Mouse (Mus musculus) heart, postnatal 4 days (tissue): ENCODE data around the gene Gm10073. TPM values are rescaled to one million over a fixed set of nuclear protein-coding genes. Genes with fewer than 3 reads are reported as not detected.
"Not testable (repeated sequence)": the region's sequence is repeated elsewhere in the genome, so short reads cannot be mapped to it uniquely, and the experiment has no call there.

Experiments
- DNase-seq: peaks from one replicate; pipeline ENCODE4 v3.0.0; 2021
- total RNA-seq, 2 experiments: library from RNA; stranded (reverse); gene quantifications; 2 replicates each; pipeline ENCODE4 v1.2.3; 2021

Gene Gm10073
- total RNA-seq, 2 experiments from 2014 or later: 125 to 128 TPM

DNA sequence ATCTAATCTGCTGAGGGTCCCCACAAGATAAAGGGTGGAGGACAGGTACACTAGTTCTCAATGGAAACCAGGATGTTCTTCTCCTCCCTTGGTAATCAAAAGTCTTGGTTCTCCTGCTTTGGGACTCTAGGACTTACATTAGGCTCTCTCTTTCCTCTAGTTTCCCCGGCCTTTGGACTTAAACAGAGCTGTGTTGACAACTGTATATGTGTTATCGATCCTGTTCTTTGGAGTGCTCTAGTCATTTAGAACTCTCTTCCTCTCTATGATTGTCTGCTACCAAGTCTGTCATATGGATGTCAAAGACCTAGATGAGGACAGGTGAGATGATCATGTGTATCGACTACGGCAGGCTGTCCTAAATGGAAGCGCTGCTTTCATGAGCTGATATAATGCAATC is 23.8 kb upstream of the Gm10073 start:
- DNase-seq: no peak

DNA sequence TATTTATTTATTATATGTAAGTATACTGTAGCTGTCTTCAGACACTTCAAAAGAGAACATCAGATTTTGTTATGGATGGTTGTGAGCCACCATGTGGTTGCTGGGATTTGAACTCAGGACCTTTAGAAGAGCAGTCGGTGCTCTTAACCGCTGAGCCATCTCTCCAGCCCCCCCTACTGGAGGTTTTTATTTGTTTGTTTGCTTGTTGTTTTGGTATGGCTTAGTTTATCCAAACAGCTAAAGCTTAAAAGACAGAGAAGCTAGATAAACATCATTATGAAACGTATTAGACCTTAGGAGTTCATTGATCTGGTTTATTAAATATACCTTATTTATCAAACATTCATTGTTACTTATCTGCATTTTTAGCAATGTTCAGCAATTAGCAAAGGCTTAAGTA is 22.4 kb upstream of the Gm10073 start:
- not testable (repeated sequence) for DNase-seq

DNA sequence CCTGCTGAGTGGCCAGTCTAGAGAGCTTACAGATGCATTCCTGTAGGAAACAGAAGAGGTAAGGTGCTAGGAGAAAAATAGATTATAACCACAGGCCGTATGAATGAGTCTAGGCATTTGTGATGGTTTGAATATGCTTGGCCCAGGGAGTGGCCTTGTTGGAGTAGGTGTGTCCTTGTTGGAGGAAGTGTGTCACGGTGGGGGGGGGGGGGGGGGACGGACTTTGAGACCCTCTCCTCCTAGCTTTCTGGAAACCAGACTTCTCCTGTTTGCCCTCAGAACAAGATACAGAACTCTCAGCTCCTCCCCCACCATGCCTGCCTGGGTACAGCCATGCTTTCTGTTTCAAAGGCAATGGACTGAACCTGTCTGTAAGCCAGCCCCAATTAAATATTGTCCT is 19.2 kb upstream of the Gm10073 start:
- no peak for DNase-seq

DNA sequence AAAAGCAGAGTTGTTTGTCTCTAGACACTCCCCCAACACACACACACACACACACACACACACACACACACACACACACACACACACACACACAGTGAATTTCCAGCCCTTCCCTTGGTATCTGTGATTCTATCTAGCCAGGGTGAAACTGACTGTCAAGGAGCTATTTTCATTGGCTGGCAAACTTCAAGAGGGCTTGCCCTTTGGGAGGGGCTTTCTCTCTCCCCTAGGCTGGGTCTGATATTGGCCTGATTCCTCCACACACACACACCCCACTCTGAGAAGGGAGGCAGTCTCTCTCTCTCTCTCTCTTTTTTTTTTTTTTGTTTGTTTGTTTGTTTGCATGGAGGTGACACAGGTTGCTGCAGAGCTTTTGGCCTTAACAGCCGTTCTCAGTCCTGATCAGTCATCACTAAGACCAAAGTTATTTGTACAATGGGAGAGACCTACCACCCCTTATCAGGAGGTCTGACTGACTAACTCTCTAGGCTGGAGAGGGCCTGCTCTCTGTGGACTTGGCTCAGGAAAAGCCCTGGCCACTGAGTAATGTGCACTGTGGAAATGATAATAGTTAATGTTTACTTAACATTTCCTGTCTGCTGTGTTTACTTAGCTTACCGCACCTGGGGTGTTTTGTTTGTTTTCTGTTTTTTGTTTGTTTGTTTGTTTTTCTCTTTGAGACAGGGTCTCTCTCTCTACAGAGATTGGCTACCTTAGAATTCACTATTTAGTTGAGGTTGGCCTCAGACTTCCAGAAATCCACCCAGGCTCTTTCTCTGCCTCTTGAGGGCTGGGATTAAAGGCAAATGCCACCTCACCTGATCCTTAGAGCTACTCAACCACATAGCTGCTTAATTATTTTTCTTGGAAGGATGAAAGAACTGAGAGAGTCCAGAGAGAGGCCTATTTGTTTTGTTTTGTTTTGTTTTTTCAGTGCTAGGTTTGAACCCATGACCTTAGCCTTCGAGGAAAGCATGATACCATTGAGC is 15.5 kb upstream of the Gm10073 start:
- no peak for DNase-seq

DNA sequence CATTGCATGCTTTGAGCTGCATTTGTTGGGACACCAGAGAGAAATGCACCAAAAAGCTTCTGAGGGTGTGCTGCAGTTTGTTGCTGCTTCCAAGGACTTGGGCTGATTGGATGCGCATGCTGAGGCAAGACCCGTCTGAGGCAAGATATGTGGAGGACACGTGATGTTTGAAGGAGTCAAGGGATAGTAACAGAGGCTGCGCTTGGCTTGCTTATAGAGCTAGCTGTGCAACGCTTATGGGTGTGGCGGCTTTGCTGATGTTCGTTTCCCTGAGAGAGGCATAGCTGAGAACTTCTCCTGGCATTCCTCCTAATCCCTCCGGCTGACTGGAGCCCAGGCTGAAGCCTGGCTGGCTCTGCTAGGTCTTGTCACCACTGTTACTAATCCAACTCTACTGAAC is 13.6 kb upstream of the Gm10073 start:
- no peak for DNase-seq

DNA sequence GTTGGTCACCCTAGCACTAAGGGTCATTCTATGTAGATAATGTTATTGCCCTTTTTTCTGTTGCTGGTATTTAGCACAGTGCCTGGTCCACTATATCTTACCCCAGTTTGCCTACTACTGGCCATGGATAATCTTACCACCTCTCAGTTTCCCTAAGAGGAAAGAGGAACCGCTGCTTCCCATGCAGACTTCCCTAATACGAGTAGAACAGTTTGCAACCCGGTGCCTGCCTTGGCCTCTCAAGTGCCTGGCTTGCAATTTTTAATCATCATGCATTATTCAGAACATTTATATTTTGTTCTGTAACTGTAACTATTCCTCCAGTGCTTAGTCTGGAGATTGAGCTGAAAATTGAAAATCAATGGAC is 12.4 kb upstream of the Gm10073 start:
- no peak for DNase-seq

DNA sequence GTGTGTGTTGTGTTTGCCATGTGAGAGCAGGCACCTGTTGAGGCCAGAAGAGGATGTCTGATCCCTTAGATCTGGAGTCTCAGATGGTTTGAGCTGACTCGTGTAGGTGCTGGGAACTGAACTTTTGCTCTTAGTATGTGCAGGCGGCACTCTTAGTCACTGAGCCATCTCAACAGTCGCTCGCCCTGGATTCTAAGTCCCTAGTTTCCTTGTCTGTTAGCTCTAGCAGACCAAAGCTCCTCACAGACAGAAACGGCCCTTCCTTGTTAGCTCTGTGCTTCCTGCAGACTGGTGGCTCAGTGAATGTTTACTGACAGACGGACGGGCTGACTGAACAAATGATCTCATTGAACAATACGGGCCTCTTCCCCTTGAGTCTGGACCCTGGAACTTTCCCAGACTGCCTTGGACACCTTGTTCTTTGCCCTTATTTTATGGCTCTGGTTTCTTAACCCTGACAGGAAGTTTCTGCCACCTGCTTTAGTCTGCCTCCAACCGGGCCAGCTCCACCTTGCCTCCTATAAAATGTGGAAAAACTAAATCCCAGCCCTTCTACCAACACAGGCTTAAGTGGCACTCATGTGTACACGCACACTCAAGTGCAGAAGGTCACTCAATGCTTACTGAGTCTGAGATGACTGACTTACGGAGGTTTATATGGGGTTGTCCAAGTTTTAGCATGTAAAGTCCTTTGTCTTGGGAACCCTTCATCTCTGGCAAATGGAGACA is 11.8 kb upstream of the Gm10073 start:
- DNase-seq: no peak

DNA sequence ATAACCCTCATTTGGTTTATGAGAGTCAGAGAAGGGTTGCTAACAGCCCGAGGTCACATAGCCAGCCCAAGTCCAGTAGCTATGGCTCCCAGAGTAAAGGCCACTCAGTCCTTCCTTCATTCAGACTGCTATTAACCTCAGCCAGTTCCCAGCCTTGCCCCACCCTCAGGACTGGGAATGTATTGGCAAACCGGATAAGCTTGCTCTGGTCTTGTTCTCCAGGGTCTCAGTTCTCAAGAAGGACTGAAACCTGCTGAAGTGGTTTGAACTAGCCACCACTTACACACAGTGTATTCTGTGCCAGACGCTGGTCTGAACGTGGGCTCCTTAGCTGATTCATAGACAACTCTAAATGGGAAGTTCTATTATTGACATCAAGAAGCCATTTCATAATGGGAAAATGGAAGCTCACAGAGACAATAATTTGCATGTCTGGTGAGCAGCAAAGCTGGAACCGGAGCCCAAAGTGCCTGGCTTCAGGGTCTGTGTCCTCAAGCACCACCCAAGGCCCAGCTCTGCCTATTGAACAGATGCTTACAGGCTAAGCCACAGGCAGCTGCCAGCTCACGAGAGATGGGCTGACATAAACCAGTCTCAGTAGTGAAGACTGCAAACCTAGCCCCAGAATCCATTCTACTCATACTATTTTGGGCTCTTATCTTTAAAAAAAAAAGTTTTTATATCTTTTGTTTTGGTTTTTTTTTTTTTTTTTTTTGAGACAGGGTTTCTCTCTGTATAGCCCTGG is 8.3 kb upstream of the Gm10073 start:
- no peak for DNase-seq

DNA sequence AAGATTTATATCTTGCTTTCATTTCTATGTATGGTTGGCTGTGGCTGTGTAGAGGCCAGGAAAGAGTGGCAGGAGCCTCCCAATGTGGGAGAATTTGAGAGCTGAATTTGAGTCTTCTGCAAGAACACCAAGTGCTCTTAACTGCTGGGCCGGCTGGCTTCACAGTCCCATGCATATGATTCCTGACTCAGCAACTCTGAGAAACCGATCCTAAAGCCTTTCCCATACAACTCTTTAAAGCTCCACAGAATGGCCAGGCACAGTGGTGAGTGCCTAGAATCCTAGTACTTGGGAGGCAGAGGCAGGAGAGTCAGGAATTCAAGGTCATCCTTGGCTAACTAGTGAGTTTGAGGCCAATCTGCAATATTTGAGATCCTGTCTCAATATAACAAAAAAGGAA is 6.2 kb upstream of the Gm10073 start:
- no peak for DNase-seq

DNA sequence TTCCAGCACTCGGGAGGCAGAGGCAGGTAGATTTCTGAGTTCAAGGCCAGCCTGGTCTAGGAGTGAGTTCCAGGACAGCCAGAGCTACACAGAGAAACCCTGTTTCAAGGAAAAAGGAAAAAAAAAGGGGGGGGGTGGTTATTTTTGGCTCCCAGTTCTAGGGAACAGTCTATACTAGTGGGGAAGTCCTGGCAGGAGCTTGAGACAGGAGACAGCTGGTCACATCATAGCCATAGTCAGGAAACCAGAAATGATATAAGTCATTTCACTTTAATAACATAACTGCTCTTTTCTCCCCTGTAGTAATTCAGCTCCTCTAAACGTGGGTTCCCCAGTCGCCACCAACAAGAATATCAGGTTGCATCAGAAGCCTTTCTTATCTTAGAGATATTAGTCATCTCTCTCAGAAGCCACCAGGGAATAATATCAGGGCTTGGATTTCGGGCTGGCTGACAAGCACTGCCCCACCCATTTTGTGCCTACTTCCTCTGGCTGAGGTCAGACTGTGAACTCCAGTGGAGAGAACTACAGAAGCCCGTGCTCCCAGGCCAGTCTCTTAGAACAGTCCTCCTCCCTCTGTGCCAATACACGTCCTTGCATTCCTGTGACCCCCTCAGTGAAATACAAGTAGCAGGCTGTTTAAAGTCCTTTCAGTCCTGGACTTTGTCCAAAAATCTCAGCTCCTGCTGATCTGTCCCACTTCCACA is 3.7 kb upstream of the Gm10073 start:
- DNase-seq: no peak

DNA sequence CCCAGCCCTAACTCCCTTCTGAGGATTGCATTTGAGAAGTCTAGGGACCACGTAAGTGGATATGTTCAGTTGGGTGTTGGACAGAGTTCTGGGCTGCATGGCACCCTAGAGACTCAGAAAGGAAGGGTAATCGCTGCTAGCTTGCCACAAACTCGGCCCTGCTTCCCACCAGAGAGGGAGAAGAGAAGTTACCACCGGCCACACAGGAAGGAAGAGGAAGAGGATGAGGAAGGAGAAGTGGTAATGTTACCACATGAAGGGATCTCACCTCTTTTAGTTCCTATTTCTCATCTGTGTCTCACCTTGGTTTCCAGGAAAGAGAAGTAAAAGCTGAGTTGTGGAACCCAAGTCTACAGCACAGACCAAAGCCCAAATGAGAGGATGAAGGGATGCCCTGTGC is 1.0 kb upstream of the Gm10073 start:
- DNase-seq: no peak

DNA sequence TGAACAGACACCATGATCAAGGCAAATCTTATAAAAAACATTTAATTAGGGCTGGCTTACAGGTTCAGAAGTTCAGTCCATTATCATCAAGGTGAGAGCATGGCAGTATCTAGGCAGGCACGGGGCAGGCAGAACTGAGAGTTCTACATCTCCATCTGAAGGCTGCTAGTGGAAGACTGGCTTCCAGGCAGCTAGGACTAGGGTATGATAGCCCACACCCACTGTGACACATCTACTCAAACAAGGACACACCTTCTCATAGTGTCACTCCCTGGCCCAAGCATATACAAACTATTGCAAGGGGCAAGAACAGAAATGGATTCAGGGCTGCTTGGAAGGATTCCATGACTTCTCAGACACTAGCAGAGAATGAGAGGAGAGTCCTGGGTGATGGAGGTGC is 1.1 kb downstream of the Gm10073 start:
- not testable (repeated sequence) for DNase-seq

DNA sequence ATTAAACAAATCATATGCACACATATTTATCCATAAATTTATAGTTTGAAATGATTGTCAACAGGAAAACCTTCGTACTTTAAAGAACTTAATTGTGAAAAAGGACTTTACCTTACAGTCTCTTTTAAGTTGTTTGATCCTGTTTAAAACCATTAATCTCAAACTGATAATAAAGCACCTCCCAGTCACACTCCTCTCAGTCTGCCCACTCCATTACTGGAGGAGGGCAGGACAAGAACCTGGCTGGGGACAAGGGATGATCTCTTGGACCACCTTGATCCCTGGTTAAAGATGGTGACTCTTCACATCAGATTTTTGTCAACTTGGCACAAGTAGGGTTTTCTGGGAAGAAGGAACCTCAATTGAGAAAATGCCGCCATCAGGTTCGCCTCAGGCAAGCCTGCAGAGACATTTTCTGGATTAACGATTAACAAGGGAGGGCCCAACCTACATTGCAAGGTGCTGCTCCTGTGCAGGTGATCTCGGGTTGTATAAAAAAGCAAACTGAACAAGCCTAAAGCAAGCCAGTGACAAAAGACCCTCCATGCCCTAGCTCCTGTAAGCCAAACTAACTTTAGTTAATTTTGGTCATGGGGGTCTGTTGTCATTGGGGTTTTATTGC is 1.6 kb downstream of the Gm10073 start:
- no peak for DNase-seq

DNA sequence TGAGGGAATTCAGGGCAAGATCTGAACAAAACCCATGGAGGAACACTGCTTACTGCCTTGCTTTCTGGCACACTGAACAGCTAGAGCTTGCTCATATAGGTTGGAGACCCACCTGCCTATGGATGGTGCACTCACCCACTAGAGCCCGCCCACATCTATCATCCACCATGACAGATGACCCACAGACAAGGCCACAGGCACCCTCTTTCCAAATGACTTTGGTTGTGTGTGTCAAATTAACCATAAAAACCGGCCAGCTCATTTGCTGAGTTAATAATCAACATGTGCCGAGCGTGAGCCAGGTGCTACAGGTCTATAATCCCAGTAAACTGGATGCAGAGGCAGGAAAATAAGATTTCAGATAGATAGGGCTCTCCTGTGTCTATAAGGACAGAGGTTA is 2.9 kb downstream of the Gm10073 start:
- no peak for DNase-seq

DNA sequence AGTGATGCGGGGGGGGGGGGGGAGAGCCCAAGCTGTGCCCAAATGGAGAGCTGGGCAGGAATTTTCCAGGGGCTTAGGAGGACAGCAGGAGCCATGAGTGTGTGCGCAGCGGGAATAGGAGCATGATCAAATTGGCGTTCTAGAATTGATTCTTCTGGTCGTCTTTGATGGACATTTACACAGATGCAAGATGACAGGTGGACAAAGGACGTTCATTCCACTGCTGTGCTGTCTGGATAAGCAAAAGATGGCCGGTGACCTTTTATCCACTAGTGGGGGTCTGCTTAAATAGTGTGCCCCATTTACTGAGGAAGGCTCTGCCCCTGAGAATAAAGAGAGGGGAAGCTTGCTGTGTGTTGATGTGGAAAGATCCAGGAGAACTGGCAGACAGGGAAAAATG is 4.3 kb downstream of the Gm10073 start:
- DNase-seq: no peak

DNA sequence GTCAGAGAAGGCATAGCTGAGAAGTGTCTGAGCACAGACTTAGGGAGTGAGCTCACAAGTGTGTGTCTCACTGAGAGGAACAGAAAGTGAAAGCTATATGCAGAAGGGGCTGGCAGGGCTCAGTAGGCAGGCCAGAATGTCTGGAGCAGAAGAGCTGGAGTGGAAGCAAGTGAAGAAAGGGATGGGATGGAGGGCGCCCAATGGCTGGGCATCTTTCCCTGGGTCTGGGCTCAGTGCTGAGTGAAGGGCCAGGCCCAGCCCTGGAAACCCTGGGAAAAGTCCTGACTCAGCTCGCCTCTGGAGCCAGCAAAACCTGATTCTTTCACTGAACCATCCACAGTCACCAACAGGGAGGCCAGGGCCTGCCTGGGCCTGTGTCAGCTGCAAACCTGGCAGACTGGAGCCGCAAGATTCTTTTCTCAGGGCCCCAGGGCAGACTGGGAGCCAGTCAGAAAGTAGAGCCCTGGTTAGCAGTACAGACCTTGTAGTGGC is 9.5 kb downstream of the Gm10073 start:
- DNase-seq: no peak

DNA sequence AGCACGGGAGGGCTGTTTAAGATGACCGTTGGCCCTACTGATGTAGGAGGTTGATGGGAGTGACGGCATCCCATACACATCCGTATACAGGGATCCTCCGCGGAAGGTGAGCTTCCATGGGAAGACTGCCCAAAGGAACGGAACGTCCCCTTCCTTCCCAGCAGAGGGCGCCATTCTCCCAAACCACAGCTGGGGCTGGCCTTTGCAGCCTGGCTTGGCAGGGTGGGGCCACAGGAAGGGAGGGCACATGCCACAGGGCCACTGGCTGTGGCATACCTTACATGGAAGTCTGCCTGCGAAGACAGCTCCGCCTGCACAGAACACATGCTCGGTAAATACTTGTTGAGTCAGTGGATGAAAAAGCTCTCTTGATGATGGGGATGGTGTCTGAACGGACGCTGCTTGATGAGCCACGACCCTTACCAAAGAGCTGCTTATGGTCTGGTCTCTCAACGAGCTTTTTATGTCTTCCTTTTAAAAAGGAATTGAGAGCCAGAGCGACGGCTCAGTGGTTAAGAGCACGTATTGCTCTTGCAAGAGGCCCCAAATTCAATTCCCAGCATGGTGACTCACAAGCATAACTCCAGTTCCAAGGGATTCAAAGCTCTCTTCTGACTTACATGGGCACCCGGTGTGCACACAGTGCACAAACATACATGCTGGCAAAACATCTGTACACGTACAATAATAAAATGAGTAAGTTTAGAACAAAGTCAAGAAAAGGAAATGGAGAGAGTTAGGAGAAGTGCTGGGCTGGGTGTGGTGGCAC is 12.0 kb downstream of the Gm10073 start:
- DNase-seq: peak; percentile 76

DNA sequence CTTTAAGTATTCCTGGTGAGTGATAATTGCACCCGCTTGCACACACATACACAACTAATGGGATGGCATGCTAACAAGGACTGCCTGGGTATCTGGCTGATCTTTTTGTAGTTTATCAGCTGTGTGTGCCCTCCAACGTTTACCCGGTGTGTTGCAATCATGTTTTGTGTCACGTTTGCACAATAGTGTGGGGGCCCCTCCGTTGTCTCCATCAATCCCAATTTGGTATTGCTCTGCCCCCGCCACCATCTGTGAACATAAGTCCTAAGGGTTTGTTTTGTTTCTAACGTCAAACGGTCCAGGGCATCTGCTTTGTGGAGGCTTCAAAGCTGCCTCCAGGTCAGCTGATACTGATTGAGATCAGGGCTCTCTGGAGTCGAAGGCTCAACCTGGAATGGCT is 13.4 kb downstream of the Gm10073 start:
- no peak for DNase-seq

DNA sequence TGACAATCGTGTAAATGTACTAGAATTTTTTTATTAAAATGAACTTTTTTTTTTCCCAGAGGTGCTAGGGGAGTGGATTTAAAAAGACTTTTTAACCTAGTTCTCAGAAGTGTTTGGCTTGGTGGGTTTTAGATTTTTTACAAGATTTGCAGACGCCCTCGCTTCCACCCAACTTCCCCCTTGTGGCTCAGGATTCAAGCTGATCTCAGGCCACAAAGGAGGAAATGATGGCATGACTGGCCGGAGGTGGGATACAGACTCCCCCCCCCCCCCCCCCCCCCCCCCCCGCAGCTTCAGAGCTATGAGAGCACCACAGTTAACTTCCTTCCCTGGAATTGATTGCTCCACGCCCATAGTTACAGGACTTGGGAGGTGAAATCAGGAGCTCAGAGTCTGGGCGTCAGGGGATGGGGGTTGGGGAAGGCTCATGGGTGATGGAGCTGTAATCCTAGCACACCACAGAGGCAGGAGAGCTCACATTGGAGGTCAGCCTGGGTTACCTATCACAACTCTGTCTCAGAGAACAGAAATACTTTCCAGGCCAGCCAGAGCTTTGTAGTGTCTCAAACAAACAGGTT is 17.1 kb downstream of the Gm10073 start:
- DNase-seq: no peak

DNA sequence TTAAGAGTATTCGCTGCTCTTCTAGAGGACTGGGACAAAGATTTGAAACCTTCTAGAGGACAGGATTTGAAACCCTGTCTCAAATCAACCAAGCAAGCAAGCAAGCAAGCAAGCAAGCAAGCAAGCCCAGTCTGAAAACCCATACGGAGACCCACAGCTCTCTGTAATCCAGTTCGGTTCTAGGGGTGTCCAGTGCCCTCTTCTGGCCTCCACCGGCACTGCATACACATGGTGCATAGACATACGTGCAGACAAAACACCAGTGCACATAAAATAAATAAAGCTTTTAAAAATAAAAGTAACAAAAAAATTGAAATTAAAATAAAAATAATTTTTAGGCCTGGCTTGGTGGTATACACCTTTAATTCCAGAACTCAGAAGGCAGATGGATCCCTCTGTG is 19.2 kb downstream of the Gm10073 start:
- no peak for DNase-seq

DNA sequence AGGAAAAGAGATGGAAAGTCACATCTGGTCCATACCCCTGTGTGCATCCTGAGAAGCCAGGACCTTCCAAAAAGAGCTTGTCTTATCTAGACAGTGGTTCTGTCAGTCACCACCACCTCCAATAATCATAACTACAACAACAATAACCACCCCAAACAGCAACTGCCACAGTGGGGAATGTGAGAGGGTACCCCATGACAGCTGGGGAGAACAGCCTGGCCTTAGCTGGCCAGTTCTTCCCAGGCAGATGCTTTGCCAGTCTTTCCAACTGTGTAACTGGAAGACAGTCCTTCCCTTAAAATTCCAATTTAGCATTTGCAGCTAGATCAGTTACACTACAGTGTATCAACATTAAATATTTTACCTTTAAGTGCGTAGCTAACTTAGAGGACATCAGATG is 22.4 kb downstream of the Gm10073 start:
- no peak for DNase-seq
